Mouse (Mus musculus) heart, postnatal 0 days (tissue): ENCODE data around the gene Myo19. TPM values are rescaled to one million over a fixed set of nuclear protein-coding genes. Genes with fewer than 3 reads are reported as not detected.

Experiments used
- ATAC-seq: fragments of 200-750 bp; cut with Nextera tagmentation; 2 replicates; pipeline ENCODE4 v1.8.0; 2017; ENCODE audit warnings: low read depth, moderate number of reproducible peaks, moderate library complexity; ENCODE audit not compliant: insufficient read depth
- DNase-seq: peaks from one replicate; pipeline ENCODE4 v3.0.0-alpha.2; 2016; ENCODE audit warnings: low spot score
- H3K27ac ChIP-seq: fragments of 300-500 bp; sonication (generic); 2 replicates; pipeline ENCODE4 v1.5.1; 2014; ENCODE audit warnings: low read depth, mild to moderate bottlenecking
- H3K27me3 ChIP-seq: fragments of 300-500 bp; sonication (generic); 2 replicates; pipeline ENCODE4 v1.6.1; 2014; ENCODE audit warnings: low read length, mixed read lengths; ENCODE audit not compliant: control insufficient read depth, insufficient read depth
- H3K36me3 ChIP-seq: fragments of 300-500 bp; sonication (generic); replicated peaks from 2 replicates; pipeline ENCODE4 v1.6.1; 2014; ENCODE audit warnings: low read length, mixed read lengths; ENCODE audit not compliant: control insufficient read depth, insufficient read depth
- H3K4me1 ChIP-seq: fragments of 300-500 bp; sonication (generic); 2 replicates; pipeline ENCODE4 v1.6.1; 2014; ENCODE audit warnings: antibody characterized with exemption; ENCODE audit not compliant: control insufficient read depth, insufficient read depth
- H3K4me2 ChIP-seq: fragments of 300-500 bp; sonication (generic); 2 replicates; pipeline ENCODE4 v1.6.1; 2014; ENCODE audit warnings: low read depth, mild to moderate bottlenecking, low read length, moderate library complexity
- H3K4me3 ChIP-seq: fragments of 300-500 bp; sonication (generic); 2 replicates; pipeline ENCODE4 v1.5.1; 2014; ENCODE audit warnings: low read depth, low read length
- H3K9ac ChIP-seq: fragments of 300-500 bp; sonication (generic); replicated peaks from 2 replicates; pipeline ENCODE4 v1.6.1; 2014; ENCODE audit warnings: low read depth, low read length, mixed read lengths
- H3K9me3 ChIP-seq: fragments of 300-500 bp; sonication (generic); replicated peaks from 2 replicates; pipeline ENCODE4 v1.6.1; 2016; ENCODE audit warnings: low read length; ENCODE audit not compliant: control insufficient read depth
- CTCF ChIP-seq: IDR thresholded peaks from 2 replicates; pipeline ENCODE4 v1.5.1; 2016; ENCODE audit warnings: antibody characterized with exemption, control low read depth, low read depth
- EP300 ChIP-seq: IDR thresholded peaks from 2 replicates; pipeline ENCODE4 v1.6.1; 2016; ENCODE audit warnings: antibody characterized with exemption, low read depth
- WGBS: fragments of 180-500 bp; shearing (Covaris S2); extraction: QIAGEN DNeasy Blood & Tissue Kit; methylation state at CpG from one replicate; pipeline ENCODE4 v1.1.7; 2014; 5-methylcytosine and 5-hydroxymethylcytosine counted together
- polyA plus RNA-seq: library from polyadenylated mRNA; unstranded; fragments of >200 nt; fragmentation: Nextera tagmentation; extraction: Ambion mirVana; gene quantifications from 2 replicates; pipeline ENCODE4 v1.2.1, GENCODE M21; 2015
- total RNA-seq: library from RNA; depleted of rRNA; stranded (reverse); fragments of >200 nt; gene quantifications from 2 replicates; pipeline ENCODE4 v1.2.3, GENCODE M21; 2014; ENCODE audit warnings: low replicate concordance

Myo19 gene
- total and polyA plus RNA-seq, 2 experiments from 2014 or later: 3.0 to 12.6 TPM

DNA sequence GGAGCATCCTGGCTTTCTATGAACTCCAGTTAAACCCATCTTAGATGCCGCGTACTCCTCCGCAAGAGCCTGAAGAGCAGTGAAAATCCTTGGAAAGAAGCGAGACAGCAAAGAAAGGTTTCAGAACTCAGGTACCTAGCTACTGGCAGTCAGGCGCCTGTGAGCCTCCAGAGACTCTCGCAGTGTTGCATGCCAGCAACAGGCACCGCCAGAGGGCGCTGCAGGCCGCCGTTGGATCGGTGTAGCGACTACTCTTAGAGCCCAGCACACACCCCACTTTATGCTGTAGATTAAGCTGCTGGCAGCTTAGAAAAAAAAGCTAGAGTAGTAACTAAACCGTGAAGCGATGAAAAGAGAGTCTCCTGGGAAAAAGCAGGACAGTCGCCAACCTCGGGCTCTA is 38.5 kb downstream of the Myo19 start:
- WGBS: 7% methylated on average over 16 of the region's 16 CpGs
- no peak overlapping the region for H3K9ac ChIP-seq
- peak; percentile 68 for ATAC-seq

GRCm38 (mm10) chr11:84919276-84919675 is 39.3 kb downstream of the Myo19 start:
- Histone ChIP-seq H3K9ac (no peak overlapping the region), H3K9me3 (no peaks in the 10 kb centered on the region), H3K4me2 (no peak overlapping the region), H3K4me3 (no peak overlapping the region), H3K27me3 (no peaks in the 10 kb centered on the region), H3K36me3 (no peaks in the 10 kb centered on the region; the same call in 1 of the 2 replicates), H3K27ac (no peak overlapping the region), H3K4me1 (0 out of 2 replicates have a peak, but pooled peaks cover 10% of the 10 kb centered on the region)
- peak; percentile 22 for DNase-seq
- no peak for ATAC-seq
- TF ChIP-seq EP300 (no peak), CTCF (peak; percentile 42)
- WGBS: 30% methylated on average over 3 of the region's 3 CpGs

More for the DNA sequence above, 38.5 kb downstream of the Myo19 start:
- peaks cover under 1% of the 10 kb centered on the region; the same call in 1 of the 2 replicates for H3K36me3 ChIP-seq
- peak; percentile 57 for DNase-seq
- no peak overlapping the region for H3K4me3 ChIP-seq
- H3K9me3 ChIP-seq: no peaks in the 10 kb centered on the region
- H3K4me1 ChIP-seq: 0 out of 2 replicates have a peak, but pooled peaks cover 10% of the 10 kb centered on the region
- peak; percentile 85 for TF ChIP-seq CTCF
- TF ChIP-seq EP300: no peak
- no peak overlapping the region for H3K27ac ChIP-seq
- no peak overlapping the region for H3K4me2 ChIP-seq
- no peaks in the 10 kb centered on the region for H3K27me3 ChIP-seq

DNA sequence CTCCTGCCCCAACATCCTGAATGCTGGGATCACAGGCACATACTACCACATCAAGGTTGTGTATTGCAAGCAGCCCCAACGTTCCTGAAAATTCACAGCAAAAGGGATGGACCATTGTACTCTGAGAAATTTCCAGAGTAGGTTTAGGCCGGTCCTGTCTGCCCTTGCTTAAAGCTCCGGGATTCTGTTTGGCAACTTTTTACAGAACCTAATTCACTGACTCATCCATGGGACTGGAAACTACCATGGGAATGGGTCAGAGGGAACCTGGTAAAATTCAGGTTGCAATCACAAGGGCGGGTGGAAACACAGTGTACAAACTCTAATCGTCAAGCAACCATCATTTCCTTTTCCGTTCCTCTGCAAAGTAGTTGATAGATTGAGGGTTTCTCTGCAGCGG is 40.0 kb downstream of the Myo19 start:
- WGBS: 47% methylated on average over 7 of the region's 7 CpGs
- H3K27me3 ChIP-seq: no peaks in the 10 kb centered on the region
- no peak overlapping the region for H3K27ac ChIP-seq

GRCm38 (mm10) chr11:84920981-84921380 is 41.0 kb downstream of the Myo19 start:
- ATAC-seq (no peak), DNase-seq (no peak)
- TF ChIP-seq EP300 (no peak), CTCF (no peak)
- Histone ChIP-seq H3K36me3 (no peaks in the 10 kb centered on the region), H3K9ac (no peak overlapping the region), H3K4me2 (no peak overlapping the region), H3K9me3 (no peaks in the 10 kb centered on the region), H3K27me3 (no peaks in the 10 kb centered on the region), H3K27ac (no peak overlapping the region), H3K4me1 (0 out of 2 replicates have a peak, but pooled peaks cover 5% of the 10 kb centered on the region), H3K4me3 (no peak overlapping the region)
- WGBS: 76% methylated on average over 8 of the region's 8 CpGs

More for the DNA sequence above, 40.0 kb downstream of the Myo19 start:
- no peaks in the 10 kb centered on the region for H3K9me3 ChIP-seq
- DNase-seq (no peak), ATAC-seq (no peak)
- H3K4me2 ChIP-seq: no peak overlapping the region
- no peak overlapping the region for H3K4me3 ChIP-seq
- H3K36me3 ChIP-seq: no peaks in the 10 kb centered on the region
- H3K4me1 ChIP-seq: 0 out of 2 replicates have a peak, but pooled peaks cover 10% of the 10 kb centered on the region
- no peak overlapping the region for H3K9ac ChIP-seq
- TF ChIP-seq CTCF: no peak
- TF ChIP-seq EP300: no peak

DNA sequence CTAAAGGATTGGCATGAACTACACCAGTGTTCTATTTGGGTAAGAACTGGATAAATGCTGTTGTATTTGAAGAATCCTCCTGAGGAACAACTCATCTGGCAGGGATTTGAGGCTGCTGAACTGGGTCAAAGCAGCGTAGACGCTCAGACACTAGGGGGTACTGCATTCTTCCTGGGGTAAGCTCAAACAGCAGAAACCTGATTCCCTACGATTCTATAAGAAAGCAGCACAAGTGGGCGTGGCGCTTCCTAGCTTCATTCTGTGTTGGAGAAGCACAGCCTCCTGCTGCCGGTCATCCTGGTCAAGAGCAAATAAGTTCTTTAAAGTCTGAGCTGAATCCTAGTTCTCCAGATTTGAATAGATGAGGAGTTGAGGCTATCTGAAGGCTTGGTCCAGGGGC is 52.3 kb downstream of the Myo19 start:
- Histone ChIP-seq H3K4me2 (no peak overlapping the region), H3K27me3 (no peaks in the 10 kb centered on the region), H3K9me3 (no peaks in the 10 kb centered on the region), H3K9ac (no peak overlapping the region), H3K4me1 (no peaks in the 10 kb centered on the region), H3K27ac (no peak overlapping the region), H3K4me3 (no peak overlapping the region), H3K36me3 (no peaks in the 10 kb centered on the region)
- 15% methylated on average over 6 of the region's 6 CpGs for WGBS
- TF ChIP-seq EP300 (no peak), CTCF (no peak)
- DNase-seq (no peak), ATAC-seq (no peak)

GRCm38 (mm10) chr11:84939508-84940053 is 59.6 kb downstream of the Myo19 start:
- Histone ChIP-seq H3K27ac (no peak overlapping the region), H3K4me2 (no peak overlapping the region), H3K27me3 (peaks cover 16% of the 10 kb centered on the region), H3K9ac (no peak overlapping the region), H3K4me1 (no peaks in the 10 kb centered on the region), H3K36me3 (no peaks in the 10 kb centered on the region), H3K4me3 (no peak overlapping the region), H3K9me3 (no peaks in the 10 kb centered on the region)
- WGBS: 50% methylated on average over 8 of the region's 8 CpGs
- no peak for DNase-seq
- no peak for ATAC-seq
- TF ChIP-seq CTCF (no peak), EP300 (no peak)
